Mouse (Mus musculus) hindbrain, embryonic 14.5 days (tissue): Measurements from ENCODE around the gene Dad1. TPM values are rescaled to one million over a fixed set of nuclear protein-coding genes. Genes with fewer than 3 reads are reported as not detected.

Experiments used
- ATAC-seq: fragments of 200-750 bp; cut with Nextera tagmentation; 2 replicates; pipeline ENCODE4 v1.8.0; 2017; ENCODE audit warnings: moderate number of reproducible peaks, mild to moderate bottlenecking, moderate TSS enrichment, moderate library complexity; ENCODE audit not compliant: low FRiP score
- DNase-seq: peaks from one replicate; pipeline ENCODE4 v3.0.0-alpha.2; 2015; ENCODE audit warnings: low spot score
- H3K27ac ChIP-seq: fragments of 300-500 bp; sonication (generic); 2 replicates; pipeline ENCODE4 v1.5.1; 2014; ENCODE audit warnings: mild to moderate bottlenecking, moderate library complexity
- H3K27me3 ChIP-seq: fragments of 300-500 bp; sonication (generic); 2 replicates; pipeline ENCODE4 v1.6.1; 2014; ENCODE audit warnings: mild to moderate bottlenecking, low read length, mixed read lengths; ENCODE audit not compliant: control insufficient read depth, insufficient read depth
- H3K36me3 ChIP-seq: fragments of 300-500 bp; sonication (generic); replicated peaks from 2 replicates; pipeline ENCODE4 v1.6.1; 2014; ENCODE audit not compliant: control insufficient read depth, insufficient read depth
- H3K4me1 ChIP-seq: fragments of 300-500 bp; sonication (generic); replicated peaks from 2 replicates; pipeline ENCODE4 v1.6.1; 2014; ENCODE audit warnings: antibody characterized with exemption, low read length, mixed read lengths; ENCODE audit not compliant: control insufficient read depth, insufficient read depth
- H3K4me2 ChIP-seq: fragments of 300-500 bp; sonication (generic); replicated peaks from 2 replicates; pipeline ENCODE4 v1.6.1; 2014; ENCODE audit warnings: mild to moderate bottlenecking, moderate library complexity
- H3K4me3 ChIP-seq: fragments of 300-500 bp; sonication (generic); replicated peaks from 2 replicates; pipeline ENCODE4 v1.5.1; 2014; ENCODE audit warnings: mild to moderate bottlenecking, low read length
- H3K9ac ChIP-seq: fragments of 300-500 bp; sonication (generic); 2 replicates; pipeline ENCODE4 v1.6.1; 2014
- H3K9me3 ChIP-seq: fragments of 300-500 bp; sonication (generic); 2 replicates; pipeline ENCODE4 v1.6.1; 2016; ENCODE audit warnings: low read length; ENCODE audit not compliant: control insufficient read depth
- WGBS: fragments of 180-500 bp; shearing (Covaris S2); extraction: QIAGEN DNeasy Blood & Tissue Kit; methylation state at CpG from one replicate; pipeline ENCODE4 v1.1.7; 2014; 5-methylcytosine and 5-hydroxymethylcytosine counted together
- polyA plus RNA-seq: library from polyadenylated mRNA; unstranded; fragments of >200 nt; fragmentation: Nextera tagmentation; extraction: Ambion mirVana; gene quantifications from 2 replicates; pipeline ENCODE4 v1.2.1, GENCODE M21; 2014

Gene Dad1
- polyA plus RNA-seq, 1 experiment from 2014 or later: 386 TPM

DNA sequence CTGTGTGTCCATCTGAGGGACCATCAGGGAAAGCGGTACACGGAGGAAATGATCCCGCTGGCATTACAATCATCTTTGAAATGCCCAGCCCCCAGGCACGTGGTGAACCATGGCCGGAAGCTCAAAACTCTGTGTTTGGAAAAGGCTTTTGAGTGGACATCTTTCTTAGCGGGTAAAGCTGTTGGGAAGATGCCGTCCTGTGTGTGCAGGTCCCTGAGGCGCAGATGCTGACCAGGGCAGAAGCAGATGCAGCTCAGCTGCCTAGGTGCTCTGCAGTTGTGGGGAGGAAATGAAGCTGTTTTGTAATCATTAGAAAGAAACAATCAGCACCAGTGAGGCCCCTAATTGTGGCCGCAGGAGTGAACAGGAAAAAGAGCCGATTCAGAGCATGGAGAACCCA is 39.0 kb downstream of the Dad1 start:
- DNase-seq (no peak), ATAC-seq (no peak)
- H3K27me3 ChIP-seq: no peaks in the 10 kb centered on the region
- no peak overlapping the region for H3K9ac ChIP-seq
- whole genome bisulfite sequencing: 77% methylated on average over 10 of the region's 10 CpGs
- no peaks in the 10 kb centered on the region for H3K9me3 ChIP-seq
- no peaks in the 10 kb centered on the region for H3K4me1 ChIP-seq
- no peak overlapping the region for H3K27ac ChIP-seq
- H3K4me3 ChIP-seq: no peak overlapping the region
- no peaks in the 10 kb centered on the region for H3K36me3 ChIP-seq
- H3K4me2 ChIP-seq: no peak overlapping the region

DNA sequence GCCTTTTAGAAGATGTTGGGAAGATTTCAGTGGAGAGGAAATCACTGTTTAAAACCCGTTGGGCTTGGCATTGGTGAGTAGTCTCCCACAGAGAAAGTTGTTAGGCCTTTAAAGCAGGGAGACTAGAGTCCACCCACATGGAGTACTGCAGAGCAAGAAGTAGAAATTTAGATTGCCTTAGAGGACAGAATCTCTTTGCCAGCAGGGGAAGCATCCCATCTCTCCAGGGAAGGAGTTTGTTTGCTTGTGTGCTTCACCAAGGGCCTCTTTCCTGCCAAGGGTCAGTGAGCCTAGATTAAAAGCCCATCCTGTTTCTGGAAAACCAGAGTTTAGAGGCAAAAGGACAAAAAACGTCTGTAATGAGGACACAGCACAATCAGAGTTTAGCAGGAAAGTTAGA is 39.4 kb downstream of the Dad1 start:
- DNase-seq (no peak), ATAC-seq (no peak)
- Histone ChIP-seq H3K36me3 (no peaks in the 10 kb centered on the region), H3K27ac (no peak overlapping the region), H3K27me3 (no peaks in the 10 kb centered on the region), H3K9me3 (no peaks in the 10 kb centered on the region), H3K9ac (no peak overlapping the region), H3K4me3 (no peak overlapping the region), H3K4me2 (no peak overlapping the region), H3K4me1 (no peaks in the 10 kb centered on the region)
- WGBS: 43% methylated on average over 2 of the region's 2 CpGs

DNA sequence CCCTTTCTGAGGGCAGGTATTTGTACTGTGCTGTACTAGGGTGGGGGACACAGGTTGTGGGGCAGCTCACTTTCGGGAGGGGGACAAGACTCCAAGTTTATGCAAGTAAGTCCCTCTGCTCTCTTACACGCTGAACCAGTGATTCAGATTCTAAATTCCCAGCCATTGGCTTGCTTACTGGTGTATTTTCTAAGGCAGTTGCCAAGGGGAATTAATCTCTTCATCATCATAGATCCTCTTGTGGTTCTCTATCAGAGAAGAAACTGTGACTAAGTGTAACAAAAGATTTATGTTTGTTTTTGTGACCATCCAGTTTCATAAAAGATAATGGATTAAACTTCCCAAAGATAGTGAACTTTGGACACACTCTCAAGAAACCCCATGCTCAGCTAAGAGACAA is 40.2 kb downstream of the Dad1 start:
- no peak for DNase-seq
- Histone ChIP-seq H3K9me3 (no peaks in the 10 kb centered on the region), H3K27me3 (no peaks in the 10 kb centered on the region), H3K4me1 (no peaks in the 10 kb centered on the region), H3K4me3 (no peak overlapping the region), H3K27ac (no peak overlapping the region), H3K9ac (no peak overlapping the region), H3K36me3 (no peaks in the 10 kb centered on the region), H3K4me2 (no peak overlapping the region)
- no peak for ATAC-seq
- WGBS: 91% methylated on average over 2 of the region's 2 CpGs

DNA sequence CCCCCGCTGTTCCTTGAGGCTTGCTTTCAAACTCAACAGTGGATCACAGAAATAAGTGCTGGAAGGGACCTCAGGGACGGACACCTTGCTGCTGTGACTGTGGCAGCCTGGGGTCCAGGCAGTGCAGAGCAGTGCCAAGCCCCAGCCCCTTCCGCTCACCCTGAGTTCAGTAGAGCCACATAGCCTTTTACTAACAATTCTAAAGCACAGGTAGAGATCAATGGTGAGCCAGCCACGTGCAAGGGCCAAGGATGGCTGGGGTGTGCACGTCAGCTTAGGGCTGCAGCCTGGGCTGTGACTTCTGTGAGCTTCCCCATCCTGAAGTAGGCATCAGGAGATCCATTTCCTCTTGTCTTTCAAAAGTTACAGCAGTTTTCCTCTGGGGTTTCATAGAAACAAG is 42.1 kb downstream of the Dad1 start:
- Histone ChIP-seq H3K27me3 (no peaks in the 10 kb centered on the region), H3K27ac (no peak overlapping the region), H3K36me3 (no peaks in the 10 kb centered on the region), H3K9me3 (no peaks in the 10 kb centered on the region), H3K4me2 (no peak overlapping the region), H3K9ac (no peak overlapping the region), H3K4me3 (no peak overlapping the region), H3K4me1 (no peaks in the 10 kb centered on the region)
- ATAC-seq (no peak), DNase-seq (no peak)
- 90% methylated on average over 5 of the region's 5 CpGs for WGBS

DNA sequence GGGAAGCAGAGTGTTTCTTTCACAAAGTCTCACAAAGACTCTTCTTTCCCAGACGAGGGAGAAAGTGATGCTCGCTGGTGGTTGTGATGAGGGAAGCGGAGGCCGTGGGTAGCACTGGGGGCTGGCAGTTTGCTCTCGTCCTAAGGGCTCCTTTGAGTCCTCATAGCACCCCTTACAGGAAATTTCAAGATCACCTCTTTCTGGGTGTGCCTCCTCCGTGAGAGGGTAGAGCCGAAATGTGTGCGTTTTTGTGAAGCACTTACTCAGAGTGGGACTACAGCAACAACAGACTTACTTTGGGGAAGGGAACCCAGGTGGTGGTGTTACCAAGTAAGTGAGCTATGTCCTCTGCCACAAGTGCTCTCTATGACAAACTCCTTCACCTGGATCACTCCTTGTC is 42.7 kb downstream of the Dad1 start:
- no peak overlapping the region for H3K4me3 ChIP-seq
- H3K9ac ChIP-seq: no peak overlapping the region
- ATAC-seq (no peak), DNase-seq (no peak)
- H3K9me3 ChIP-seq: no peaks in the 10 kb centered on the region
- no peaks in the 10 kb centered on the region for H3K4me1 ChIP-seq
- H3K27me3 ChIP-seq: no peaks in the 10 kb centered on the region
- H3K4me2 ChIP-seq: no peak overlapping the region
- H3K36me3 ChIP-seq: no peaks in the 10 kb centered on the region
- 90% methylated on average over 8 of the region's 8 CpGs for WGBS
- H3K27ac ChIP-seq: no peak overlapping the region

DNA sequence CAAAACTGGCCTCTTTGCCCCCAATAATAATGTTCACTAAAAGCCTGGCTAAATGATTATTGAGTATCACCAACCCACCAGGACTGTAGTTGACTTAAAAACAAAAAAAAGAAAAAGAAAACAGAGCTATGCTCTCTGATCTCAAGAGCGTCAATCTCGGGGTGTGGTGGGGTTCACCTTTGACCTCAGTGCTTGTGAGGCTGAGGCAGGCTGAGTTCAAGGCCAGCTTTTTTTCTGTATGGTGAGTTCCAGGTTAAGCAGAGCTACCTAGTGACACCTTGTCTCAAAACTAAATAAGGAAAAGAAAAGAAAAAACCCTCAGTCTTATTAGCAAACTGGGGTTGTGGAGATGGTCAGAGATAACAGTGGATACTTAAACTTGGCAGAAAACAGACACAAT is 43.5 kb downstream of the Dad1 start:
- ATAC-seq: no peak
- no peaks in the 10 kb centered on the region for H3K27me3 ChIP-seq
- H3K4me3 ChIP-seq: no peak overlapping the region
- no peaks in the 10 kb centered on the region for H3K4me1 ChIP-seq
- H3K4me2 ChIP-seq: no peak overlapping the region
- H3K9me3 ChIP-seq: no peaks in the 10 kb centered on the region
- 95% methylated on average over 2 of the region's 2 CpGs for WGBS
- no peak for DNase-seq
- H3K36me3 ChIP-seq: no peaks in the 10 kb centered on the region
- no peak overlapping the region for H3K27ac ChIP-seq
- H3K9ac ChIP-seq: no peak overlapping the region

DNA sequence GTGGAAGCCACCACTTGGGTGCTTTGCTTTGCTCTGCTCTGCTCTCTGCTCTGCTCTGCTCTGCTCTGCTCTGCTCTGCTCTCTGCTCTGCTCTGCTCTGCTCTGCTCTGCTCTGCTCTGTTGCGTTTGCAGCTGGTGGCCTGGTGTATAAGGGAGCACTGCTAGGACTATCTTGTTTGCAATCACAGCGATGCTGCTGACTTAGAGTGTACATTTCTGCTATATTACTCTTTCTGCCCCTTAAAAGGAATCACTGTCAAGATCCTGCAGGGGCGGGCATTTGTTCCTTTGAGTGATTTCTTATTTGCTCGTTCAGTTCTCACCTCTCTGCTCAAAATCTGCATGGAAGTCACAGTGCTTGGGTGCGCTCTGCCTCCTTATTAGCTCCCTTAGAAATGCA is 44.0 kb downstream of the Dad1 start:
- Histone ChIP-seq H3K4me2 (no peak overlapping the region), H3K4me1 (no peaks in the 10 kb centered on the region), H3K4me3 (no peak overlapping the region), H3K9ac (no peak overlapping the region), H3K36me3 (no peaks in the 10 kb centered on the region), H3K9me3 (no peaks in the 10 kb centered on the region), H3K27ac (no peak overlapping the region), H3K27me3 (no peaks in the 10 kb centered on the region)
- WGBS: 82% methylated on average over 5 of the region's 5 CpGs
- ATAC-seq: no peak
- no peak for DNase-seq

DNA sequence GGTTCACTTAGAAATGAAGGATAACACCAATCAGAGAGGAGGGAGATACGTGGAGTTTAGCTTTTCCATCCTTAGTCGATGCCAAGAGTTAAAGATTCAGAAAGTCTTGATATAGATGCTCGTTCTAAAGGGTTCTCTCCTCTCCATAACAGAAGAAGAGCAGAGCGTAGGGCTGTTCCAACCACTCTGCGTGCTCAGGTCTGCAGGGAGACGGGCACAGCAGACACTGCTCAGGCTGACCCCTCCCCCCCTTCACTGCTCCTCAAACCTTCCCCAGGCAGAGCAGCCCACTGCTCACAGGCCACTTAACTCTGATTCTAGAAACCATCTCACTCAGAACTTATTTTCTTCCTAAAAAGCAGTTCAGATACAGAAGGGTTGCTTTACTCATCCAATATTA is 45.2 kb downstream of the Dad1 start:
- H3K9ac ChIP-seq: no peak overlapping the region
- WGBS: 79% methylated on average over 6 of the region's 6 CpGs
- no peak overlapping the region for H3K4me2 ChIP-seq
- ATAC-seq (no peak), DNase-seq (no peak)
- H3K9me3 ChIP-seq: no peaks in the 10 kb centered on the region
- no peaks in the 10 kb centered on the region for H3K36me3 ChIP-seq
- H3K4me1 ChIP-seq: no peaks in the 10 kb centered on the region
- no peak overlapping the region for H3K27ac ChIP-seq
- H3K4me3 ChIP-seq: no peak overlapping the region
- H3K27me3 ChIP-seq: no peaks in the 10 kb centered on the region

DNA sequence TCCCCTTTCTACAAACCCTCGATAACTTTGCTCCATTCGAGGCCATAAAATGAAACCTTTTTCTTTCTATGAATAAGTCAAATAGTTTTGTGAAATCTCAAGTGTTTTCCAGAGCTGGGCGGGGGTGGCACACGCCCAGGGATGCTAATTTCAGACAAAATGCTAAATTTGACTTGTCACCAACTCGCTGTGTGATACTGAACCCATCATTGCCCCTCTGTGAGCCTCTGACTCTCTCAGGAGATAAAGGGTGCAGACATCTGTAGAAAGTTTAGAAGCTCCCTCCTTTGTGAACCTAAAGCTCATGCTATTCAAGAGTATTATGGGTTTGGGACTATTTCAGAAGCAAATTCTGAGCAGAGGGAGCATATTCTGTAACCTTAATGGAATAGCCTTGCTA is 46.0 kb downstream of the Dad1 start:
- ATAC-seq (no peak), DNase-seq (no peak)
- Histone ChIP-seq H3K27me3 (no peaks in the 10 kb centered on the region), H3K4me3 (no peak overlapping the region), H3K9ac (no peak overlapping the region), H3K27ac (no peak overlapping the region), H3K4me2 (no peak overlapping the region), H3K36me3 (no peaks in the 10 kb centered on the region), H3K9me3 (no peaks in the 10 kb centered on the region), H3K4me1 (no peaks in the 10 kb centered on the region)
- 92% methylated on average over 5 of the region's 5 CpGs for WGBS

DNA sequence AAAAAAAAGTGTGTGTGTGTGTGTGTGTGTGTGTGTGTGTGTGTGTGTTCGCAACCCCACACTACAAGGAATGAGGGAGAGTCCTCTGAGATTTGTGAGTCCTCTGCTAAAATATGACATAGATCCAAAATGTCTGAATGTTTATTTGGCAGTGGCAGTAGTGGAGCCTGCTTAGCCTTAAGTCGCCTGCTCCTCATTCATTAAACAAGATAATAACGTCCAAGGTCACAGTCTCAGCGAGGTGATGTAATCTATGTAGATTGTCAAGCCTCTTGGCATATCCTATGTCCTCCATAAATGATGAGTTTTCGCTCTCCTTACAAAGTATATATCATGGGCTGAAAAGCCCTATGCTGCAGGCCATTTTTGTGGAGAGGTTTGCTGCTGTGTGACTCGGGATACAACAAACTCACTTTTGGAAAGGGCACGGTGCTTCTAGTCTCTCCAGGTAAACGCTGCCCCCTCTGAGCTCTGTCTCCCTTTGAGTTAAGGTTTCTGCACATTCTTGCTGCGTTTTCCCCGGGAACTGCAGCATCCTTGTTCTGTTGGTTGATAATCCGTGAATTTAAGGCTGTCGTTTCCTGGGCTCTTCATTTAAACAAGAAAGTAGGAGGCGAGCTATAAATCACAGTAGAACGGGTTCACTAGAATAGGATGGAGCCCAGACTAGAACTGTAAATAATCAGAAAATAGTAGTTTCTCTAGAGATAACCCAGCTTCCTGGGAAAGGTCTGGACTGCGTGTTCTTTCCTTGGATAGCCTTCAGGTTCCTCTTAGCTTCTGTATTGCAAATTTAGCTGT is 47.0 kb downstream of the Dad1 start:
- Histone ChIP-seq H3K4me3 (no peak overlapping the region), H3K9ac (no peak overlapping the region), H3K9me3 (no peaks in the 10 kb centered on the region), H3K27me3 (no peaks in the 10 kb centered on the region), H3K27ac (no peak overlapping the region), H3K4me1 (no peaks in the 10 kb centered on the region), H3K36me3 (no peaks in the 10 kb centered on the region), H3K4me2 (no peak overlapping the region)
- ATAC-seq: no peak
- no peak for DNase-seq
- 79% methylated on average over 15 of the region's 15 CpGs for WGBS
